Comparison of ENCODE assay signal across 8 mouse cellular contexts in the genomic region with DNA sequence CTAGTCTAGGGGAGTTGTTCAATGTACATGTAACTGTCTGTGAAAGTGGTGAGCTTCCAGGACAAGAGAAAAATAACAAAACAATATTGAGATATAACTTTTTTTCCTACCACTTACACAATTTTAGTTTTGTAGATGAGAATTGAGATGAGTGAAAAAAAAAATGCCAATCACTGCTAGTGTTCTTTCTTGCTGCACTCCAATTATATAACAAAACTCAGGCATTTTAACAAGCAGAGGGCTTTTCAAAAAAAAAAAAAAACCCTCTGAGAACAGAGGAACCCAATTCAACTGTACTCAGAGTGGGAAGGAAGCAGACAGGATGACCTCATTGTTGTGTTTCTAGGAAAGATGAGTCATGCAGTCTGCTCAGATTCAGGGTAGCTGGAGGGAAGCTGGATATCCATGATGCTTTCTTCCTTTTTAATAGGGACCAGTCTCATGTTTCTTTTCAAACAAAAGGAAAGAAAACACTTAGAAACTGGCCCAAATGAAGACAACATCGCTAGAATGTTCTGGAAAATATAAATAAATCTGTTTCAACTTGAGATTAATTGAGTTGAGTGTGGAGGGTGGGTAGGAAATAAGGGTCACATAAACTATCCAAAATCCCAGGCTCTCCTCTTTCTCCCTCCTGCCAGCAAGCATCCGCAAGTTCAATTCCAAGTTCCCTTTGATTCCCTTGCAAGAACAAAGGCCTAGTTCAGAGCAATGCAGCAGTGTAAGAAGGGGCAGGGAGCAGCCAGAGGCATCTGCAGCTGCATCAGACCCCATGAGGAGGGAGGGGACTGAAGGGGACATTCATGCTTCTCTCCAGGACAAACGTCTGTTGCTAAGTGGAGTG.
DNase-seq lines count a peak whose midpoint lies in the region; ATAC-seq lines count a peak whose summit lies in the region.

No protein-coding gene starts in this region.

- H3K36me3 ChIP-seq in limb, embryonic 10.5 days, result no peaks in the 10 kb centered on the region

- no peaks in the 10 kb centered on the region for H3K27me3 ChIP-seq in limb, embryonic 10.5 days (ENCODE audit: low read depth, poor library complexity, severe bottlenecking)

- peaks cover 9% of the 10 kb centered on the region for H3K4me1 ChIP-seq in limb, embryonic 10.5 days

- H3K27ac ChIP-seq in limb, embryonic 10.5 days, result 0 out of 2 replicates have a peak overlapping the region, but pooled peaks have one; percentile 58

- peak; percentile 2 for DNase-seq in CD4-positive, CD25-positive, alpha-beta regulatory T cell, adult 2 months (ENCODE audit: low read depth, low spot score)
- DNase-seq in MN1 (ENCODE audit: low spot score), result peak; percentile 85
- peak; percentile 6 to 7 for DNase-seq in frontal cortex, postnatal 10 days (ENCODE audit: low spot score in 2 of 2)
- peak; percentile 33 for DNase-seq in limb, embryonic 10.5 days (ENCODE audit: low spot score)
- peak; percentile 28 to 42 for DNase-seq in right cerebral cortex, postnatal 10 days (ENCODE audit: low spot score in 2 of 2)
- DNase-seq in urinary bladder, postnatal 25 days (ENCODE audit: low spot score), result no peak
- DNase-seq in spleen, adult 12 weeks (ENCODE audit: low spot score), result no peak

- no peaks in the 10 kb centered on the region for H3K9me3 ChIP-seq in limb, embryonic 10.5 days (replicated peaks)

- H3K4me3 ChIP-seq in limb, embryonic 10.5 days, result no peak overlapping the region

- 31% methylated on average over 3 of the region's 3 CpGs for WGBS in limb, embryonic 10.5 days

- ATAC-seq in CD4-positive, CD25-positive, alpha-beta regulatory T cell, adult 4 months, result no peak

Comparison
In these comparisons a context has a peak if more than half of its experiments do, and no peak if none do; other contexts are left out.
1. DNase-seq: peak in CD4-positive, CD25-positive, alpha-beta regulatory T cell, adult 2 months (single experiment), MN1 (single experiment), frontal cortex, postnatal 10 days (2 of 2), limb, embryonic 10.5 days (single experiment) and right cerebral cortex, postnatal 10 days (2 of 2); none in urinary bladder, postnatal 25 days (single experiment) and spleen, adult 12 weeks (single experiment).